Mouse (Mus musculus) liver, embryonic 11.5 days (tissue): ENCODE data around the gene Actl7a. TPM values are rescaled to one million over a fixed set of nuclear protein-coding genes. Genes with fewer than 3 reads are reported as not detected.

Experiments used
- ATAC-seq: fragments of 200-750 bp; cut with Nextera tagmentation; replicated peaks from 2 replicates; pipeline ENCODE4 v1.8.0; 2017; ENCODE audit warnings: moderate number of reproducible peaks, mild to moderate bottlenecking, moderate TSS enrichment, moderate library complexity; ENCODE audit not compliant: low FRiP score
- DNase-seq: peaks from one replicate; pipeline ENCODE4 v3.0.0-alpha.2; 2017; ENCODE audit warnings: low spot score
- H3K27ac ChIP-seq: fragments of 300-500 bp; sonication (generic); 2 replicates; pipeline ENCODE4 v1.5.1; 2014; ENCODE audit warnings: mild to moderate bottlenecking, low read depth, low read length, control low read depth
- H3K27me3 ChIP-seq: fragments of 300-500 bp; sonication (generic); replicated peaks from 2 replicates; pipeline ENCODE4 v1.6.1; 2014; ENCODE audit warnings: low read length, mixed read lengths; ENCODE audit not compliant: control insufficient read depth, insufficient read depth
- H3K36me3 ChIP-seq: fragments of 300-500 bp; sonication (generic); 2 replicates; pipeline ENCODE4 v1.6.1; 2014; ENCODE audit warnings: mild to moderate bottlenecking, low read length, moderate library complexity, mixed read lengths; ENCODE audit not compliant: control insufficient read depth, insufficient read depth
- H3K4me1 ChIP-seq: fragments of 300-500 bp; sonication (generic); replicated peaks from 2 replicates; pipeline ENCODE4 v1.6.1; 2014; ENCODE audit warnings: low read length, mixed read lengths; ENCODE audit not compliant: control insufficient read depth, insufficient read depth
- H3K4me2 ChIP-seq: fragments of 300-500 bp; sonication (generic); 2 replicates; pipeline ENCODE4 v1.6.1; 2014; ENCODE audit warnings: mild to moderate bottlenecking, control low read depth, moderate library complexity
- H3K4me3 ChIP-seq: fragments of 300-500 bp; sonication (generic); 2 replicates; pipeline ENCODE4 v1.5.1; 2014; ENCODE audit warnings: low read depth, low read length, control low read depth
- H3K9ac ChIP-seq: fragments of 300-500 bp; sonication (generic); 2 replicates; pipeline ENCODE4 v1.6.1; 2014; ENCODE audit warnings: low read depth, low read length, control low read depth
- H3K9me3 ChIP-seq: fragments of 300-500 bp; sonication (generic); 2 replicates; pipeline ENCODE4 v1.6.1; 2016; ENCODE audit warnings: low read length, inconsistent platforms, mixed read lengths; ENCODE audit not compliant: control insufficient read depth
- WGBS: fragments of 180-500 bp; shearing (Covaris S2); extraction: QIAGEN DNeasy Blood & Tissue Kit; methylation state at CpG from one replicate; pipeline ENCODE4 v1.1.7; 2014; 5-methylcytosine and 5-hydroxymethylcytosine counted together
- polyA plus RNA-seq: library from polyadenylated mRNA; unstranded; fragments of >200 nt; fragmentation: Nextera tagmentation; extraction: Ambion mirVana; gene quantifications from 2 replicates; pipeline ENCODE4 v1.2.1, GENCODE M21; 2014

The Actl7a gene
- polyA plus RNA-seq, 1 experiment from 2014 or later = not detected

DNA sequence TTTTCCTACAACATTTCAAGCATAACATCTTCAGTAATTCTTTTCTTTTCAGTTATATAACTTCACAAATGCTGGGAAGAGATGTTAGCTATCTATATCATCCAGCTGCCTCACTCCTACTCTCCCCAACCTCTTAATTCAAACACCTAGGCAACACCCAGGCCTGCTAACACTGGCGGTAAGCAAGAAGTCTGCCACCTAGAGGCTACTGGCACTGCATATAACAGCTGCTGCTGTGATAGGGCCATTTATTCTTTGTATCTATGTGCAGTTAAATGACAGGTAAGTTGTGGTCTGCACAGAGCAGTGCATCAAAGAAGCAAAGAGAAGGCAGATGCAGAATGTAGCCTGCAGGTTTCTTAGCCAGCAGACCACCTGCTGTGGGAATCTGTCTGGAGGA is 48.2 kb downstream of the Actl7a start:
- no peak for ATAC-seq
- whole genome bisulfite sequencing = 55% methylated on average over 1 of the region's 1 CpGs
- Histone ChIP-seq H3K9me3 (no peaks in the 10 kb centered on the region), H3K27me3 (no peaks in the 10 kb centered on the region), H3K36me3 (peaks cover 58% of the 10 kb centered on the region), H3K4me2 (no peak overlapping the region), H3K9ac (no peak overlapping the region), H3K4me1 (no peaks in the 10 kb centered on the region), H3K27ac (no peak overlapping the region), H3K4me3 (no peak overlapping the region)
- no peak for DNase-seq

Other genes starting within 250 kb of the Actl7a start
- gene Gm26657, start 3.3 kb upstream of the Actl7a start, polyA plus RNA-seq = not detected in 2 replicates
- not detected in 2 replicates for gene Actl7b, start 2.0 kb upstream of the Actl7a start, polyA plus RNA-seq
- gene Elp1, start 58.9 kb downstream of the Actl7a start, polyA plus RNA-seq = 64.5 and 66.8 TPM in 2 replicates
- 18.3 and 20.0 TPM in 2 replicates for gene Fam206a, start 58.9 kb downstream of the Actl7a start, polyA plus RNA-seq
- 16.5 and 20.0 TPM in 2 replicates for gene Ctnnal1, start 121.8 kb downstream of the Actl7a start, polyA plus RNA-seq
- 6.4 and 7.2 TPM in 2 replicates for gene Tmem245, start 204.0 kb downstream of the Actl7a start, polyA plus RNA-seq
- gene Frrs1l, start 247.0 kb downstream of the Actl7a start, polyA plus RNA-seq = 0.09 and 0.33 TPM in 2 replicates